Mouse (Mus musculus): ENCODE results near the gene Gga1. TPM values are rescaled to one million over a fixed set of nuclear protein-coding genes. Genes with fewer than 3 reads are reported as not detected.

Gga1 gene
- total and polyA plus RNA-seq, 2 experiments from 2014 or later = 42.9 to 55.7 TPM

DNA sequence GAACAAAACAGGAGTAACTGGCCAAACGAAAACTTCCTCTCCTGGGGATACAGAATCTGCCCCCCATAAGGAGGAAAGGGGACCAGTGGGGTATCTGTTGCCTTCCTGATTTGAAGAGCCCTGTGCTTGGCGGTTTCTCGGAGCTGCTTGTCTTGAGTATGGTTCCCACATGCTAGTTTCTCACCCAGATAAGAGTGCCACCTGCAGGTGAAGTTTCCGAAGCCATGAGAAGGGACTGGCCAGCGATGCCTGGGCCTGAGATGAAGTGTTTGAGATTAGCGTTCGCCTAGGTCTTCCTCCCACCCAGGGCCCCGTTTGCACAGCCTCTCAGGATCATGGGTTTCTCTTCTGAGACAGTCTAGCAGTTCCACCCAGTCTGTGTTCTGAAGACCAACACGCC lies 35.0 kb downstream of the Gga1 start:
- WGBS = 29% methylated on average over 9 of the region's 9 CpGs
- DNase-seq = peak; percentile 30

DNA sequence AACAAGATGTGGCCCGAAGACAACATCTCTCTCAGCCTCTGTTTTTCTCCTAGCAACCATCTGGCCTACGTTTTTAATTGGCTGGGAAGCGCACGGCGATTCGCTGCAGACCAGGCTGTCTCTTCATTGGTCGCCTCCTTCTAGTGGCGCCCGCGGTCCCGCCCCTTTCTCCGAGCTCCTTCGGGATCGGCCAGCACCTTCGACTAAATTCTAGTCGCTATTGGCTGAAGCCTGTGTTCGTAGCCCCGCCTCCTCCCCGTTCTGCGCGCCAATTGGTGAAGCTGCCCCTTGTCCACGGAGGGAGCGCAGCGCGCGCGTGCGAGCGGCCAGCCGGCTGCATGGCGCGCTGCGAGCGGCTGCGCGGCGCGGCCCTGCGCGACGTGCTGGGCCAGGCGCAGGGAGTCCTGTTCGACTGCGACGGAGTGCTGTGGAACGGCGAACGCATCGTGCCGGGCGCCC lies 36.7 kb downstream of the Gga1 start, which contains the start of gene Pdxp:
Gene Pdxp, plus strand, starts transcription at position 288 of the 459 bp plus-strand sequence.
- H3K4me3 ChIP-seq (ENCODE audit: low read depth, low read length) = peak within 1 kb of the TSS; percentile 72

More for the DNA sequence above, 35.0 kb downstream of the Gga1 start:
- Histone ChIP-seq H3K4me1 (ENCODE audit: insufficient read depth) (peaks cover 25% of the 10 kb centered on the region), H3K4me2 (ENCODE audit: low read depth) (no peak overlapping the region), H3K27ac (ENCODE audit: low read depth, low read length) (no peak overlapping the region), H3K9ac (no peak overlapping the region), H3K36me3 (ENCODE audit: insufficient read depth) (no peaks in the 10 kb centered on the region; the same call in 1 of the 2 replicates), H3K27me3 (ENCODE audit: insufficient read depth, low read length) (no peaks in the 10 kb centered on the region), H3K9me3 (ENCODE audit: low read length) (no peaks in the 10 kb centered on the region), H3K4me3 (ENCODE audit: low read depth, low read length) (no peak overlapping the region)
- peak; percentile 61 for TF ChIP-seq CTCF (IDR thresholded peaks at IDR 0.05; ENCODE audit: low read depth)
- ATAC-seq = no peak

DNA sequence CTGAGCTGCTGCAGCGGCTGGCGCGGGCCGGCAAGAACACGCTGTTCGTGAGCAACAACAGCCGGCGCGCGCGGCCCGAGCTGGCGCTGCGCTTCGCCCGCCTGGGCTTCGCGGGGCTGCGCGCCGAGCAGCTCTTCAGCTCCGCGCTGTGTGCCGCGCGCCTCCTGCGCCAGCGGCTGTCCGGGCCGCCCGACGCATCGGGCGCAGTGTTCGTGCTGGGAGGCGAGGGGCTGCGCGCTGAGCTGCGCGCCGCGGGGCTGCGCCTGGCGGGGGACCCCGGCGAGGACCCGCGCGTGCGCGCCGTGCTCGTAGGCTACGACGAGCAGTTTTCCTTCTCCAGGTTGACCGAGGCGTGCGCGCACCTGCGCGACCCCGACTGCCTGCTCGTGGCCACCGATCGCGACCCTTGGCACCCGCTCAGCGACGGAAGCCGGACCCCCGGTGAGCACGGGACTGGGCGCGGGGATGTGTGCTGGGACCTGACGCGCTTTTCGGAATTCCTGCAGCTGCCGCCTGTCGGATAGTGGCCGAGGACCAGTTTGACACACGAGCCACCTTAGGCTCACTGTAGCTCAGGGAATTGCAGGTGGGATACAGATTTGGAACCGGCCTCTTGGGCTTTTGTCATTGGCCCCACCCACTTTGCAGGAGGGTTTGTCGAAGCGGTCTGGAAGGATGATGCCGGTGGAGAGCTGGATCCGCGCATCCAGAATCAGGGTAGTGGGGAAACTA lies 37.3 kb downstream of the Gga1 start:
- TF ChIP-seq CTCF (IDR thresholded peaks at IDR 0.05; ENCODE audit: low read depth) = no peak
- under 1% methylated on average over 80 of the region's 87 CpGs for WGBS

More for the DNA sequence above, 36.7 kb downstream of the Gga1 start, which contains the start of gene Pdxp:
- Histone ChIP-seq H3K9me3 (ENCODE audit: low read length) (no peaks in the 10 kb centered on the region), H3K27me3 (ENCODE audit: insufficient read depth, low read length) (no peaks in the 10 kb centered on the region), H3K9ac (peak within 1 kb of the TSS; percentile 83), H3K36me3 (ENCODE audit: insufficient read depth) (0 out of 2 replicates have a peak, but pooled peaks cover 6% of the 10 kb centered on the region), H3K4me1 (ENCODE audit: insufficient read depth) (peaks cover 25% of the 10 kb centered on the region), H3K4me2 (ENCODE audit: low read depth) (peak within 1 kb of the TSS; percentile 84), H3K27ac (ENCODE audit: low read depth, low read length) (peak within 1 kb of the TSS; percentile 98)
- peak; percentile 99 for DNase-seq
- no peak for TF ChIP-seq CTCF (IDR thresholded peaks at IDR 0.05; ENCODE audit: low read depth)
- WGBS = under 1% methylated on average over 34 of the region's 51 CpGs
- peak; percentile 96 for ATAC-seq

DNA sequence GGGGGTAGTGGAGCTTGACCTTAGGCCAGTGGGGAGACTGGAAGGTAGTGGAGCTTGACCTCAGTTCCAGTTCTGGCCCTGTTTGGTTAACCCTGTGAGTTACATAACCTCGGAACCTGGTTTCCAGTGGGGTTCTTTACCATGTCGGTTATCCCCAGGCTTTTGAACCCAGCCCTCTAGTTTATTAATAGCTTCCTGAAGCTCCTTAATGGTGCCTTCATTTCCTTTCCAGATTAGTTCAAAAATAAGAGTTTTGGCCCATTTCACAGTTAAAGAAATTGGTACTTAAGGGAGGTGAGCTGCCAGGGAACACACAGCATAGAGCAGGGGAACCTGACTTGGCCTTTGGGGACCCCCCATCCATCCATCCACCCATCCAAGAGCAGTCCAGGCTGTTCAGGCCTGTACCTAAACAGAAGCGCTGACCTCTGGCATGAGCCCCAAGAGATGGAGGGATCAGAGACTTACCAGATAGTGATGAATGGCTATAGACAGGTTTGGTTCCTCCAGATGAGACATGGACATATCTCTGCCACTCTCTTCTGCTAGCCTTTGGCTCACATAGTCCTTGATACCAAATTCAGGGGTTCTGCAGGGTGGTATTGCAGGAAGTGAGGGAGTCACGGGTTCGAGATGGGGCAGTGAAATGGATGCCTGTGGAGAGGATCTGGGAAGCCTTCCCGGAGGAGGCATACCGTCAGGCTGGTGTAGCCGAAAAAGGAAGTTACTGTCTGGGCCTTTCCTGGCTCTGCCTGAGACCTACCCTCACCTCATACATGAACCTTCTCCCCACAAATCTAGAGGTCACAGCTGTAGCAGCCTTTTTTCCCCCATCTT lies 38.1 kb downstream of the Gga1 start:
- no peak for TF ChIP-seq CTCF (IDR thresholded peaks at IDR 0.05; ENCODE audit: low read depth)
- H3K27ac ChIP-seq (ENCODE audit: low read depth, low read length) = peak overlapping the region; percentile 98
- peaks cover 17% of the 10 kb centered on the region for H3K36me3 ChIP-seq (ENCODE audit: insufficient read depth)
- H3K9ac ChIP-seq = peak overlapping the region; percentile 83
- peak overlapping the region; percentile 84 for H3K4me2 ChIP-seq (ENCODE audit: low read depth)
- H3K4me1 ChIP-seq (ENCODE audit: insufficient read depth) = peaks cover 25% of the 10 kb centered on the region
- WGBS = 43% methylated on average over 8 of the region's 8 CpGs
- no peaks in the 10 kb centered on the region for H3K27me3 ChIP-seq (ENCODE audit: insufficient read depth, low read length)
- H3K9me3 ChIP-seq (ENCODE audit: low read length) = no peaks in the 10 kb centered on the region
- H3K4me3 ChIP-seq (ENCODE audit: low read depth, low read length) = peak overlapping the region; percentile 72
- ATAC-seq = no peak
- DNase-seq = peak; percentile 17

More for the DNA sequence above, 37.3 kb downstream of the Gga1 start:
- H3K9ac ChIP-seq = peak overlapping the region; percentile 83
- H3K27ac ChIP-seq (ENCODE audit: low read depth, low read length) = peak overlapping the region; percentile 98
- H3K36me3 ChIP-seq (ENCODE audit: insufficient read depth) = peaks cover 10% of the 10 kb centered on the region; the same call in 1 of the 2 replicates
- H3K4me3 ChIP-seq (ENCODE audit: low read depth, low read length) = peak overlapping the region; percentile 72
- H3K27me3 ChIP-seq (ENCODE audit: insufficient read depth, low read length) = no peaks in the 10 kb centered on the region
- H3K4me1 ChIP-seq (ENCODE audit: insufficient read depth) = peaks cover 25% of the 10 kb centered on the region
- peak overlapping the region; percentile 84 for H3K4me2 ChIP-seq (ENCODE audit: low read depth)
- ATAC-seq (peak; percentile 77), DNase-seq (peak; percentile 85)
- H3K9me3 ChIP-seq (ENCODE audit: low read length) = no peaks in the 10 kb centered on the region

DNA sequence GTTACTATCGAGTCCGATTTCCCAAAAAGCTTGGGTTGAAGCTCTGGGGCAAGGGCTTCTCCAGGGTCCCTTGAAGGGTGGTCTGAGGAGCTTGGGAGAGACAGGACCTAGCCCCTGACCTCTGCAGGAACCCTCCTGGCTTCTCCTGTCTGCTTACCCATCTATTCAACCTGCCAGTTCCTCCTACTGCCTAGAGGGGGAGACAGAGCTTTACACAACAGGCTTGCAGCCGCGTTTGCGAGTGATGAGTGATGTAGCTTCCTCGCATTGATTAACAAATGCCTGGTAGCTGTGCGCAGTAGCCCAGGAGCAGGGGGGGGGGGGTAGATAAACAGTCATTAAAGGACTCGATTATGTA lies 38.6 kb downstream of the Gga1 start:
- peak; percentile 38 for ATAC-seq

DNA sequence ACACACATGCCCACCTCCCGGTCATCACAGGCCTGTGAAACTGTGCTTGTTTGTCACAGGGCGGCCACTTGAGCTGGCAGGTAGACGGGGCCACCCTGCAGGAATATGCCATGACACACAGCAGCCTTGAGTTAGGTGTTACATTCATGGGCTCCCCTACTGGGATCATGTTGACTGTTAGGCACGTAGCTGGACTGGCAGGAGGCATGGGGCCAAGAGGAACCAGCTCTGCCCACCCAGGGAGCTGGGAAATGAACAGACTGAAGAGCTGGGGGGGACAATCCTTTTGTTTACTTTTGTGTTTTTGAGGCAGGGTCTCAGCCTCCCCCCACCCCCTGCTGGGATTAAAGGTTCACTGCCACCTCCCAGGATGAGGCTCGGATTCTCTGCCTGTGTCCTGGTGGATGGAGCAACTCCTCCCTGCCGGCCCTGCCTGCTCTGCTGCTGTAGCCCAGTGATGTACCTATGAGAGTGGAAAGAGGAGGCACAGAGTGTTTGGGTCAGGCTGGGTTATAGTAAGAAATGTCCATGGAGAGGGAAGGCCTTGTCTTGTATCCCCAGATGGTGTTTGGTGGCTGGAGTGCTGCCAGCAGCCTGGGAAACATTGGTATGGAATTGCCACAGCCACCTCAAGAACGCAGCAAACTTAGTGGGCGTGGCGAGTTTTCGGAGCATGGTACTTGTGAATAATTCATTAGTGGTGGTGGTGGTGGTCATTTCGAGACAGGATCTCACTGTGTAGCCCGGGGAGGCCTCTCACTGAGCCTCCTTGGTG lies 39.2 kb downstream of the Gga1 start:
- Histone ChIP-seq H3K4me1 (ENCODE audit: insufficient read depth) (peaks cover 25% of the 10 kb centered on the region), H3K27ac (ENCODE audit: low read depth, low read length) (peak overlapping the region; percentile 45; the same call in 1 of the 2 replicates), H3K9me3 (ENCODE audit: low read length) (no peaks in the 10 kb centered on the region), H3K36me3 (ENCODE audit: insufficient read depth) (peaks cover 19% of the 10 kb centered on the region), H3K27me3 (ENCODE audit: insufficient read depth, low read length) (no peaks in the 10 kb centered on the region), H3K4me3 (ENCODE audit: low read depth, low read length) (peak overlapping the region; percentile 72), H3K9ac (peak overlapping the region; percentile 51), H3K4me2 (ENCODE audit: low read depth) (peak overlapping the region; percentile 84)
- no peak for ATAC-seq
- 28% methylated on average over 12 of the region's 12 CpGs for WGBS
- TF ChIP-seq CTCF (IDR thresholded peaks at IDR 0.05; ENCODE audit: low read depth) = no peak; the same call in 1 of the 2 replicates
- peak; percentile 36 for DNase-seq

More for the DNA sequence above, 38.6 kb downstream of the Gga1 start:
- Histone ChIP-seq H3K27ac (ENCODE audit: low read depth, low read length) (peak overlapping the region; percentile 45; the same call in 1 of the 2 replicates), H3K9ac (peak overlapping the region; percentile 83), H3K4me3 (ENCODE audit: low read depth, low read length) (peak overlapping the region; percentile 72), H3K36me3 (ENCODE audit: insufficient read depth) (peaks cover 19% of the 10 kb centered on the region), H3K9me3 (ENCODE audit: low read length) (no peaks in the 10 kb centered on the region), H3K4me1 (ENCODE audit: insufficient read depth) (peaks cover 25% of the 10 kb centered on the region), H3K4me2 (ENCODE audit: low read depth) (peak overlapping the region; percentile 84), H3K27me3 (ENCODE audit: insufficient read depth, low read length) (no peaks in the 10 kb centered on the region)
- TF ChIP-seq CTCF (IDR thresholded peaks at IDR 0.05; ENCODE audit: low read depth) = peak; percentile 95
- DNase-seq = peak; percentile 88
- 10% methylated on average over 8 of the region's 8 CpGs for WGBS
